In genomic region chr3:146232708-146233107, GRCm38 (mm10) we compare ENCODE assay signal across 13 mouse cellular contexts. TPM values are rescaled to one million over a fixed set of nuclear protein-coding genes. Genes with fewer than 3 reads are reported as not detected.
"Had no signal": no experiment of that assay in that cellular context is flagged by ENCODE, and none has a peak within 500 bp of the region (broad histone marks: within the 10 kb centered on the region; RNA-seq: fewer than 3 reads in every experiment).

No protein-coding gene starts in this region.

- H3K36me3 ChIP-seq: liver, embryonic 13.5 days had no signal

- DNase-seq: kidney, postnatal 10 days; kidney, postnatal 36 days; layer of hippocampus, postnatal 36 days; liver, embryonic 13.5 days; lung, adult 2 months; lung, postnatal 14 days; lung, postnatal 4 days; midbrain, embryonic 14.5 days; thymus, postnatal 25 days had no signal

- H3K9me3 ChIP-seq: liver, embryonic 13.5 days had no signal

- H3K4me3 ChIP-seq: left cerebral cortex, adult 2 months; liver, embryonic 13.5 days had no signal

- H3K4me2 ChIP-seq: liver, embryonic 13.5 days; midbrain, embryonic 11.5 days had no signal

- H3K27ac ChIP-seq: left cerebral cortex, adult 2 months; liver, embryonic 13.5 days had no signal

- H3K4me1 ChIP-seq: liver, embryonic 13.5 days had no signal

- H3K27me3 ChIP-seq: liver, embryonic 13.5 days had no signal

- H3K9ac ChIP-seq: liver, embryonic 13.5 days had no signal

RNA-seq across cellular contexts. Expression of gene Lpar3, which starts 11.9 kb away (rescaled TPM):
- total RNA-seq: megakaryocyte progenitor cell, adult 5-6 weeks; megakaryocyte-erythroid progenitor cell, adult 5-6 weeks had no signal
